Mouse (Mus musculus): ENCODE data around the gene Kcnh2. TPM values are rescaled to one million over a fixed set of nuclear protein-coding genes. Genes with fewer than 3 reads are reported as not detected.

Gene Kcnh2
- polyA plus RNA-seq, 1 experiment: 23.6 TPM

- no peak for TF ChIP-seq CTCF (IDR thresholded peaks at IDR 0.05; ENCODE audit: control insufficient read depth, insufficient read depth, insufficient replicate concordance, low read depth, low read length)
- no peak; the same call in 1 of the 2 replicates for TF ChIP-seq POLR2A (IDR thresholded peaks at IDR 0.05; ENCODE audit: control insufficient read depth, low read depth, low read length)
- Histone ChIP-seq H3K27me3 (ENCODE audit: control insufficient read depth, insufficient read depth, low read length) (no peaks in the 10 kb centered on the region), H3K4me1 (ENCODE audit: control insufficient read depth, insufficient read depth, low read length) (peaks cover 26% of the 10 kb centered on the region), H3K36me3 (ENCODE audit: control insufficient read depth, insufficient read depth, low read length) (no peaks in the 10 kb centered on the region), H3K27ac (ENCODE audit: control insufficient read depth, insufficient read depth, low read depth, low read length) (no peak overlapping the region), H3K4me3 (ENCODE audit: control insufficient read depth, low read depth, low read length) (no peak overlapping the region)
Observed at GRCm38 (mm10) chr5:24347186-24347875, 4.1 kb downstream of the Kcnh2 start.

- H3K27me3 ChIP-seq (ENCODE audit: control insufficient read depth, insufficient read depth, low read length): no peaks in the 10 kb centered on the region
- H3K27ac ChIP-seq (ENCODE audit: control insufficient read depth, insufficient read depth, low read depth, low read length): no peak overlapping the region
- TF ChIP-seq CTCF (IDR thresholded peaks at IDR 0.05; ENCODE audit: control insufficient read depth, insufficient read depth, insufficient replicate concordance, low read depth, low read length): no peak
- no peak for TF ChIP-seq POLR2A (IDR thresholded peaks at IDR 0.05; ENCODE audit: control insufficient read depth, low read depth, low read length)
- no peak overlapping the region for H3K4me3 ChIP-seq (ENCODE audit: control insufficient read depth, low read depth, low read length)
- H3K36me3 ChIP-seq (ENCODE audit: control insufficient read depth, insufficient read depth, low read length): no peaks in the 10 kb centered on the region
- peaks cover 26% of the 10 kb centered on the region for H3K4me1 ChIP-seq (ENCODE audit: control insufficient read depth, insufficient read depth, low read length)
Observed at GRCm38 (mm10) chr5:24346313-24346712, 5.1 kb downstream of the Kcnh2 start.

- Histone ChIP-seq H3K27ac (ENCODE audit: control insufficient read depth, insufficient read depth, low read depth, low read length) (no peak overlapping the region), H3K4me3 (ENCODE audit: control insufficient read depth, low read depth, low read length) (no peak overlapping the region), H3K4me1 (ENCODE audit: control insufficient read depth, insufficient read depth, low read length) (peaks cover 22% of the 10 kb centered on the region), H3K36me3 (ENCODE audit: control insufficient read depth, insufficient read depth, low read length) (no peaks in the 10 kb centered on the region), H3K27me3 (ENCODE audit: control insufficient read depth, insufficient read depth, low read length) (no peaks in the 10 kb centered on the region)
- no peak for TF ChIP-seq POLR2A (IDR thresholded peaks at IDR 0.05; ENCODE audit: control insufficient read depth, low read depth, low read length)
- no peak for TF ChIP-seq CTCF (IDR thresholded peaks at IDR 0.05; ENCODE audit: control insufficient read depth, insufficient read depth, insufficient replicate concordance, low read depth, low read length)
Observed at GRCm38 (mm10) chr5:24344477-24345051, 6.8 kb downstream of the Kcnh2 start.

- Histone ChIP-seq H3K36me3 (ENCODE audit: control insufficient read depth, insufficient read depth, low read length) (no peaks in the 10 kb centered on the region), H3K4me1 (ENCODE audit: control insufficient read depth, insufficient read depth, low read length) (peaks cover 22% of the 10 kb centered on the region), H3K4me3 (ENCODE audit: control insufficient read depth, low read depth, low read length) (no peak overlapping the region), H3K27me3 (ENCODE audit: control insufficient read depth, insufficient read depth, low read length) (no peaks in the 10 kb centered on the region), H3K27ac (ENCODE audit: control insufficient read depth, insufficient read depth, low read depth, low read length) (no peak overlapping the region)
- no peak for TF ChIP-seq CTCF (IDR thresholded peaks at IDR 0.05; ENCODE audit: control insufficient read depth, insufficient read depth, insufficient replicate concordance, low read depth, low read length)
- TF ChIP-seq POLR2A (IDR thresholded peaks at IDR 0.05; ENCODE audit: control insufficient read depth, low read depth, low read length): no peak
Observed at GRCm38 (mm10) chr5:24343977-24344436, 7.4 kb downstream of the Kcnh2 start.

GRCm38 (mm10) chr5:24343379-24343778 lies 8.0 kb downstream of the Kcnh2 start:
- TF ChIP-seq POLR2A (IDR thresholded peaks at IDR 0.05; ENCODE audit: control insufficient read depth, low read depth, low read length) (no peak), CTCF (IDR thresholded peaks at IDR 0.05; ENCODE audit: control insufficient read depth, insufficient read depth, insufficient replicate concordance, low read depth, low read length) (no peak)
- Histone ChIP-seq H3K27ac (ENCODE audit: control insufficient read depth, insufficient read depth, low read depth, low read length) (no peak overlapping the region; the same call in none of the 2 replicates), H3K4me3 (ENCODE audit: control insufficient read depth, low read depth, low read length) (no peak overlapping the region), H3K27me3 (ENCODE audit: control insufficient read depth, insufficient read depth, low read length) (no peaks in the 10 kb centered on the region), H3K36me3 (ENCODE audit: control insufficient read depth, insufficient read depth, low read length) (no peaks in the 10 kb centered on the region), H3K4me1 (ENCODE audit: control insufficient read depth, insufficient read depth, low read length) (peaks cover 18% of the 10 kb centered on the region)

GRCm38 (mm10) chr5:24342966-24343365 lies 8.4 kb downstream of the Kcnh2 start:
- Histone ChIP-seq H3K4me1 (ENCODE audit: control insufficient read depth, insufficient read depth, low read length) (peaks cover 14% of the 10 kb centered on the region), H3K27me3 (ENCODE audit: control insufficient read depth, insufficient read depth, low read length) (no peaks in the 10 kb centered on the region), H3K4me3 (ENCODE audit: control insufficient read depth, low read depth, low read length) (no peak overlapping the region), H3K27ac (ENCODE audit: control insufficient read depth, insufficient read depth, low read depth, low read length) (peak overlapping the region; percentile 52), H3K36me3 (ENCODE audit: control insufficient read depth, insufficient read depth, low read length) (no peaks in the 10 kb centered on the region)
- TF ChIP-seq CTCF (IDR thresholded peaks at IDR 0.05; ENCODE audit: control insufficient read depth, insufficient read depth, insufficient replicate concordance, low read depth, low read length): no peak
- no peak for TF ChIP-seq POLR2A (IDR thresholded peaks at IDR 0.05; ENCODE audit: control insufficient read depth, low read depth, low read length)

- Histone ChIP-seq H3K27ac (ENCODE audit: control insufficient read depth, insufficient read depth, low read depth, low read length) (peak overlapping the region; percentile 52), H3K36me3 (ENCODE audit: control insufficient read depth, insufficient read depth, low read length) (no peaks in the 10 kb centered on the region), H3K27me3 (ENCODE audit: control insufficient read depth, insufficient read depth, low read length) (no peaks in the 10 kb centered on the region), H3K4me1 (ENCODE audit: control insufficient read depth, insufficient read depth, low read length) (peaks cover 8% of the 10 kb centered on the region), H3K4me3 (ENCODE audit: control insufficient read depth, low read depth, low read length) (no peak overlapping the region)
- no peak for TF ChIP-seq CTCF (IDR thresholded peaks at IDR 0.05; ENCODE audit: control insufficient read depth, insufficient read depth, insufficient replicate concordance, low read depth, low read length)
- TF ChIP-seq POLR2A (IDR thresholded peaks at IDR 0.05; ENCODE audit: control insufficient read depth, low read depth, low read length): no peak
Observed at GRCm38 (mm10) chr5:24342205-24342963, 9.0 kb downstream of the Kcnh2 start.

Measured in testis, adult 2 months (tissue).